Mouse (Mus musculus): ENCODE data around the gene Tmem203. TPM values are rescaled to one million over a fixed set of nuclear protein-coding genes. Genes with fewer than 3 reads are reported as not detected.

Tmem203 gene
- polyA plus RNA-seq, 1 experiment from 2014 or later: 18.6 TPM

- 2% methylated on average over 41 of the region's 41 CpGs for WGBS
- H3K4me3 ChIP-seq (replicated peaks): peak overlapping the region; percentile 48
- H3K9me3 ChIP-seq: no peaks in the 10 kb centered on the region
- peak overlapping the region; percentile 55 for H3K4me2 ChIP-seq (replicated peaks)
- peaks cover 13% of the 10 kb centered on the region for H3K36me3 ChIP-seq
- peak overlapping the region; percentile 72 for H3K9ac ChIP-seq (replicated peaks)
- H3K4me1 ChIP-seq (replicated peaks): peaks cover 26% of the 10 kb centered on the region
- peak; percentile 98 for ATAC-seq
- no peaks in the 10 kb centered on the region for H3K27me3 ChIP-seq
- peak overlapping the region; percentile 96 for H3K27ac ChIP-seq
Observed at GRCm38 (mm10) chr2:25224766-25225752, 30.2 kb upstream of the Tmem203 start.

GRCm38 (mm10) chr2:25225811-25226379 lies 29.3 kb upstream of the Tmem203 start:
- WGBS: 73% methylated on average over 8 of the region's 8 CpGs
- Histone ChIP-seq H3K9me3 (no peaks in the 10 kb centered on the region), H3K4me2 (replicated peaks) (peak overlapping the region; percentile 55), H3K27ac (peak overlapping the region; percentile 96), H3K4me3 (replicated peaks) (peak overlapping the region; percentile 48; the same call in 1 of the 2 replicates), H3K9ac (replicated peaks) (peak overlapping the region; percentile 72; the same call in 1 of the 2 replicates), H3K36me3 (peaks cover 13% of the 10 kb centered on the region), H3K27me3 (no peaks in the 10 kb centered on the region), H3K4me1 (replicated peaks) (peaks cover 26% of the 10 kb centered on the region)
- ATAC-seq: no peak

GRCm38 (mm10) chr2:25226864-25227263 lies 28.4 kb upstream of the Tmem203 start:
- no peaks in the 10 kb centered on the region for H3K9me3 ChIP-seq
- H3K27ac ChIP-seq: no peak overlapping the region
- H3K27me3 ChIP-seq: no peaks in the 10 kb centered on the region
- H3K4me1 ChIP-seq (replicated peaks): peaks cover 23% of the 10 kb centered on the region
- 78% methylated on average over 5 of the region's 5 CpGs for WGBS
- no peak for ATAC-seq
- H3K4me3 ChIP-seq (replicated peaks): no peak overlapping the region
- H3K36me3 ChIP-seq: peaks cover 5% of the 10 kb centered on the region
- no peak overlapping the region for H3K9ac ChIP-seq (replicated peaks)
- no peak overlapping the region for H3K4me2 ChIP-seq (replicated peaks)

- Histone ChIP-seq H3K4me1 (replicated peaks) (peaks cover 23% of the 10 kb centered on the region), H3K4me3 (replicated peaks) (no peak overlapping the region), H3K9me3 (no peaks in the 10 kb centered on the region), H3K27ac (no peak overlapping the region), H3K4me2 (replicated peaks) (no peak overlapping the region), H3K36me3 (no peaks in the 10 kb centered on the region), H3K27me3 (no peaks in the 10 kb centered on the region), H3K9ac (replicated peaks) (no peak overlapping the region)
- ATAC-seq: no peak
- WGBS: 93% methylated on average over 4 of the region's 4 CpGs
Observed at GRCm38 (mm10) chr2:25227406-25227805, 27.8 kb upstream of the Tmem203 start.

GRCm38 (mm10) chr2:25228431-25228889 lies 26.8 kb upstream of the Tmem203 start:
- no peaks in the 10 kb centered on the region for H3K9me3 ChIP-seq
- WGBS: under 1% methylated on average over 7 of the region's 7 CpGs
- 0 out of 2 replicates have a peak overlapping the region, but pooled peaks have one; percentile 2 for H3K4me3 ChIP-seq (replicated peaks)
- peaks cover 16% of the 10 kb centered on the region for H3K4me1 ChIP-seq (replicated peaks)
- peak overlapping the region; percentile 49 for H3K27ac ChIP-seq
- no peaks in the 10 kb centered on the region for H3K36me3 ChIP-seq
- H3K4me2 ChIP-seq (replicated peaks): peak overlapping the region; percentile 33
- H3K27me3 ChIP-seq: peaks cover 5% of the 10 kb centered on the region; the same call in 1 of the 2 replicates
- no peak for ATAC-seq
- no peak overlapping the region for H3K9ac ChIP-seq (replicated peaks)

- Histone ChIP-seq H3K9me3 (no peaks in the 10 kb centered on the region), H3K4me1 (replicated peaks) (peaks cover 12% of the 10 kb centered on the region), H3K27ac (no peak overlapping the region), H3K4me2 (replicated peaks) (0 out of 2 replicates have a peak overlapping the region, but pooled peaks have one; percentile 33), H3K4me3 (replicated peaks) (no peak overlapping the region), H3K9ac (replicated peaks) (no peak overlapping the region), H3K36me3 (no peaks in the 10 kb centered on the region), H3K27me3 (peaks cover 6% of the 10 kb centered on the region; the same call in 1 of the 2 replicates)
- ATAC-seq: no peak
- WGBS: 74% methylated on average over 6 of the region's 6 CpGs
Observed at GRCm38 (mm10) chr2:25228995-25229530, 26.2 kb upstream of the Tmem203 start.

- Histone ChIP-seq H3K4me1 (replicated peaks) (peaks cover 12% of the 10 kb centered on the region), H3K9me3 (no peaks in the 10 kb centered on the region), H3K27ac (no peak overlapping the region), H3K36me3 (no peaks in the 10 kb centered on the region), H3K4me3 (replicated peaks) (no peak overlapping the region), H3K4me2 (replicated peaks) (no peak overlapping the region), H3K9ac (replicated peaks) (no peak overlapping the region), H3K27me3 (peaks cover 6% of the 10 kb centered on the region; the same call in 1 of the 2 replicates)
- no peak for ATAC-seq
- 86% methylated on average over 5 of the region's 5 CpGs for WGBS
Observed at GRCm38 (mm10) chr2:25229582-25229981, 25.7 kb upstream of the Tmem203 start.

GRCm38 (mm10) chr2:25230581-25230980 lies 24.7 kb upstream of the Tmem203 start:
- 90% methylated on average over 7 of the region's 7 CpGs for WGBS
- H3K4me3 ChIP-seq (replicated peaks): no peak overlapping the region
- H3K4me2 ChIP-seq (replicated peaks): no peak overlapping the region
- peaks cover 6% of the 10 kb centered on the region; the same call in 1 of the 2 replicates for H3K27me3 ChIP-seq
- peaks cover 9% of the 10 kb centered on the region for H3K4me1 ChIP-seq (replicated peaks)
- H3K27ac ChIP-seq: no peak overlapping the region
- no peak overlapping the region for H3K9ac ChIP-seq (replicated peaks)
- H3K36me3 ChIP-seq: no peaks in the 10 kb centered on the region
- no peak for ATAC-seq
- no peaks in the 10 kb centered on the region for H3K9me3 ChIP-seq

- Histone ChIP-seq H3K4me3 (replicated peaks) (no peak overlapping the region), H3K4me2 (replicated peaks) (no peak overlapping the region), H3K36me3 (no peaks in the 10 kb centered on the region), H3K27me3 (peaks cover 7% of the 10 kb centered on the region; the same call in 1 of the 2 replicates), H3K9ac (replicated peaks) (no peak overlapping the region; the same call in 1 of the 2 replicates), H3K4me1 (replicated peaks) (peaks cover 7% of the 10 kb centered on the region; the same call in 1 of the 2 replicates), H3K9me3 (no peaks in the 10 kb centered on the region), H3K27ac (no peak overlapping the region)
- no peak for ATAC-seq
- WGBS: 50% methylated on average over 12 of the region's 12 CpGs
Observed at GRCm38 (mm10) chr2:25231038-25231437, 24.2 kb upstream of the Tmem203 start.

- Histone ChIP-seq H3K9me3 (no peaks in the 10 kb centered on the region), H3K27me3 (peaks cover 26% of the 10 kb centered on the region), H3K4me1 (replicated peaks) (peaks cover 7% of the 10 kb centered on the region; the same call in 1 of the 2 replicates), H3K9ac (replicated peaks) (no peak overlapping the region; the same call in 1 of the 2 replicates), H3K36me3 (no peaks in the 10 kb centered on the region), H3K27ac (no peak overlapping the region), H3K4me3 (replicated peaks) (no peak overlapping the region), H3K4me2 (replicated peaks) (no peak overlapping the region)
- 84% methylated on average over 4 of the region's 4 CpGs for WGBS
- no peak for ATAC-seq
Observed at GRCm38 (mm10) chr2:25233421-25233820, 21.8 kb upstream of the Tmem203 start.

GRCm38 (mm10) chr2:25234050-25234449 lies 21.2 kb upstream of the Tmem203 start, which contains the start of gene Slc34a3:
Slc34a3 (minus strand) TSS chr2:25234364.
- WGBS: 86% methylated on average over 3 of the region's 3 CpGs
- no peaks in the 10 kb centered on the region for H3K9me3 ChIP-seq
- no peak within 1 kb of the TSS for H3K4me3 ChIP-seq (replicated peaks)
- H3K4me1 ChIP-seq (replicated peaks): peaks cover under 1% of the 10 kb centered on the region; the same call in 1 of the 2 replicates
- H3K36me3 ChIP-seq: no peaks in the 10 kb centered on the region
- no peak for ATAC-seq
- H3K9ac ChIP-seq (replicated peaks): no peak within 1 kb of the TSS; the same call in 1 of the 2 replicates
- H3K27ac ChIP-seq: no peak within 1 kb of the TSS
- H3K27me3 ChIP-seq: peaks cover 27% of the 10 kb centered on the region
- H3K4me2 ChIP-seq (replicated peaks): no peak within 1 kb of the TSS
